Mouse (Mus musculus): ENCODE results near the gene Sspn.

DNA sequence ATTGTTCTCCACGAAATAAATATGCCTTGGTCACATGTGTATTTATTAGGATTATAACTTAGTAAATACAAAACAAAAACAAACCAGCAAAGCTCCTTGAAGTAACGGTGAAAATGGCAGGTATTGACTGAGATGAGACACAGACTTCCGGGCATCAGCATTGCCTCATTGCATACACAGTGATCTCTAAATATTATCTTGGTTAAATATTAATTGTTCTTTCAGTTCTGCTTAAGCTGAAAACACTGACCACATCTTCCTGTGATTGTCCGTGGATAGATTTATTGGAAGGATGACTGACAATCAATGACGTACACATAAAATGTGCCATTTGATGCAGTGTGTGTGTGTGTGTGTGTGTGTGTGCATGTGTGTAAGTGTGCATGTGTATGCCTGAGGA is 13.2 kb upstream of the Sspn start:
- TF ChIP-seq CTCF (IDR thresholded peaks at IDR 0.05; ENCODE audit: low read depth, low read length) = no peak
- no peak for TF ChIP-seq TAL1 (conservative IDR thresholded peaks at IDR 0.05; ENCODE audit: low read depth, low read length)
